Mouse (Mus musculus) limb, embryonic 14.5 days (tissue): ENCODE results near the gene Il3. TPM values are rescaled to one million over a fixed set of nuclear protein-coding genes. Genes with fewer than 3 reads are reported as not detected.

ENCODE experiments used
- ATAC-seq: fragments of 200-750 bp; cut with Nextera tagmentation; 2 replicates; pipeline ENCODE4 v1.8.0; 2017; ENCODE audit warnings: low read depth, moderate number of reproducible peaks, moderate TSS enrichment; ENCODE audit not compliant: low FRiP score
- DNase-seq: peaks from one replicate; pipeline ENCODE4 v3.0.0-alpha.2; 2015; ENCODE audit warnings: low spot score
- H3K27ac ChIP-seq: fragments of 300-500 bp; sonication (generic); replicated peaks from 2 replicates; pipeline ENCODE4 v1.5.1; 2014; ENCODE audit warnings: low read depth, mild to moderate bottlenecking, low read length, moderate library complexity, mixed read lengths
- H3K27me3 ChIP-seq: fragments of 300-500 bp; sonication (generic); 2 replicates; pipeline ENCODE4 v1.6.1; 2014; ENCODE audit warnings: low read length, mixed read lengths; ENCODE audit not compliant: control insufficient read depth, insufficient read depth
- H3K36me3 ChIP-seq: fragments of 300-500 bp; sonication (generic); 2 replicates; pipeline ENCODE4 v1.6.1; 2014; ENCODE audit warnings: mild to moderate bottlenecking, low read length, moderate library complexity, mixed read lengths; ENCODE audit not compliant: control insufficient read depth, insufficient read depth
- H3K4me1 ChIP-seq: fragments of 300-500 bp; sonication (generic); 2 replicates; pipeline ENCODE4 v1.6.1; 2014; ENCODE audit warnings: antibody characterized with exemption, low read length, mixed read lengths; ENCODE audit not compliant: control insufficient read depth, insufficient read depth
- H3K4me2 ChIP-seq: fragments of 300-500 bp; sonication (generic); replicated peaks from 2 replicates; pipeline ENCODE4 v1.6.1; 2014; ENCODE audit warnings: low read depth, mild to moderate bottlenecking, low read length, moderate library complexity; ENCODE audit not compliant: severe bottlenecking
- H3K4me3 ChIP-seq: fragments of 300-500 bp; sonication (generic); replicated peaks from 2 replicates; pipeline ENCODE4 v1.5.1; 2014; ENCODE audit warnings: low read length
- H3K9ac ChIP-seq: fragments of 300-500 bp; sonication (generic); 2 replicates; pipeline ENCODE4 v1.6.1; 2014; ENCODE audit warnings: mild to moderate bottlenecking, low read depth, low read length, moderate library complexity; ENCODE audit not compliant: severe bottlenecking
- H3K9me3 ChIP-seq: fragments of 300-500 bp; sonication (generic); 2 replicates; pipeline ENCODE4 v1.6.1; 2016; ENCODE audit warnings: low read length; ENCODE audit not compliant: control insufficient read depth
- POLR2A ChIP-seq: fragments of 200-500 bp; IDR thresholded peaks from 2 replicates; pipeline ENCODE4 v1.8.0; 2012; ENCODE audit warnings: inconsistent platforms, mild to moderate bottlenecking, moderate library complexity, borderline replicate concordance; ENCODE audit not compliant: insufficient read depth, insufficient read length; ENCODE audit errors: extremely low read depth
- WGBS: fragments of 180-500 bp; shearing (Covaris S2); extraction: QIAGEN DNeasy Blood & Tissue Kit; methylation state at CpG from one replicate; pipeline ENCODE4 v1.1.7; 2014; 5-methylcytosine and 5-hydroxymethylcytosine counted together
- polyA plus RNA-seq, 2 experiments: library from polyadenylated mRNA; depleted of rRNA in 1 of 2; stranded (reverse) in 1 of 2; unstranded in 1 of 2; fragments of >200 nt; fragmentation: Nextera tagmentation in 1 of 2; extraction: Ambion mirVana in 1 of 2; gene quantifications; 2 replicates each; pipeline versions ENCODE4 v1.2.1 to v1.2.3; 2012 to 2014

The Il3 gene
- polyA plus RNA-seq, 2 experiments, result not detected

DNA sequence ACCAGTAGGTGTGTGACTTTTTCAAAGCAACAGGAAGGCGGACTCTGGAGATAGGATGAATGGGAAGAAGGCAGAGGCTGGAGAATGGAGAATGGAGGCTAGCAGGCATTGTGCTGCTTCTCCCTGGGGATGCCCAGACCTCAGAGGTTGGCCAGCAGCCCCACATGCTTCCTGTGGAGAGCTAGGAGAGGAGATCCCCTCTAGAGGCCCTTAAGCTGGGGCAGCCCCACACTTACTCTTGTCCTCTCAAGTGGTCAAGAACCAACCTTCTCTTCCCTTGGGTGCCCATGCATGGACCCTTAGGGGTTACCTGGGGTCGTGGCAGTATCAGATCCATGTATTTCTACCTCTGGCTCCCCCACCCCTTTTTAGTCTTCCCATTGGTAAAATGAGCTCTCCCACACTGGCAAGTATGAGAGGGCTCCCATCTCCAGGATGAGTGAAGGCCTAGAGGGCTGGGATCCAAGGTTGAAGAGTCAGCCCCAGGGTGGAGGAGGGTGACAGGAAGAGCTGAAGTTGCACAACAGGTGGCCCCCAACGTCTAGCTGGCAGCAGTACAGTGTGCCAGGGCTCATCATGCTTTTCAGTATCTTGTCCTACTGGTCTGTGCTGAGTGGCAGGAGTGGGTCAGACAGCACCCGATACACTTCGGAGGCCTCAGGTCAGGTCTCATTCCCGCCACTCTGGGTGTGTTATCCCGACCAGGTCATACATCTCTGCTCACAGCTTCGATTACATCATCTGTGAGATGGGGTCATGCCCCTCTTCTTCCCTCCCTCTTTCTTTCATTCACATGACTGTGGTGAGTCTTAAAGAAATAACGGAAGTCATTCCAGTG lies 43.2 kb downstream of the Il3 start:
- TF ChIP-seq POLR2A, result no peak
- Histone ChIP-seq H3K36me3 (no peaks in the 10 kb centered on the region), H3K4me3 (no peak overlapping the region), H3K4me2 (no peak overlapping the region), H3K27me3 (no peaks in the 10 kb centered on the region), H3K9ac (no peak overlapping the region), H3K27ac (no peak overlapping the region), H3K9me3 (no peaks in the 10 kb centered on the region), H3K4me1 (no peaks in the 10 kb centered on the region)
- 86% methylated on average over 9 of the region's 9 CpGs for whole genome bisulfite sequencing
- ATAC-seq (no peak), DNase-seq (no peak)

DNA sequence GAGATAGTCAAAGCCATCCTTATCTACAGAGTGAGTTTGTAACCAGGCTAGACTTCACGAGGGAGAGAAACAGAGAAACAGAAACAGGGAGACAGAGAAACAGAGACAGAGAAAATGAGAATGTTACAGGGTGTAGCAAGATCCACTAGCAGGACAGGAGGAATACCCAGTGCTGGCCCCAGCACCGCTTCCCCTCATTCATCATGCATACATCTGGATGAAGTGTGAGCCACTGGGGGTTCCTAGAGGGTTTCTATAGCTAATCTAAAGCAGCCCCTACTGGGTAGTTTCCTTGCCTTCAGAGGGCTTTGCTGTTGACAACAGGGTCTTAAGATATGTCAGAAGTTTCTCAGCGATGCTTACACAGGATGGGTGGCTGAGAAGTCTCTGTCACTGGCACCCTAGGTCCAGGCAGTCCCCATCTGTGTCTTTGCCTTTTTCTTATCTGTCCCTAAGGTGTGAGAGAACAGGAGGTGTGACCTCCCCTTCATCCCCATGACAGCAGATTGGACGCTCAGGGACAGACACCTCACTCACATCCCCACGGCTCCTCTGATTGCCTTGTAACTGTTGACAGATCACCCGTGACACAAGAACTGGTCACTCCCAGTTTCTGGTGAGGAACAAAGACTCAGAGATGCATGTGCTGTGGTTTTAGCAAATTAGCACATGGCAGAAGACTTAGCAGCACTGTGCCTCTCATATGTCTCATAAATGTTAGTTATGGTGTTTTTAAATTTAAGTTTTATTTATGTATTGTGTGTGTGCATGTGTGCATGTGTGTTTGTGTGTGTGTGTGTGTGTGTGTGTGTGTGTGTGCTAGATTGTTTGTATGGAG lies 47.0 kb downstream of the Il3 start:
- Histone ChIP-seq H3K27me3 (no peaks in the 10 kb centered on the region), H3K36me3 (no peaks in the 10 kb centered on the region), H3K4me1 (no peaks in the 10 kb centered on the region), H3K9me3 (no peaks in the 10 kb centered on the region), H3K4me3 (no peak overlapping the region), H3K9ac (no peak overlapping the region), H3K27ac (no peak overlapping the region), H3K4me2 (no peak overlapping the region)
- TF ChIP-seq POLR2A, result no peak
- no peak for DNase-seq
- WGBS, result 34% methylated on average over 6 of the region's 6 CpGs
- no peak for ATAC-seq

DNA sequence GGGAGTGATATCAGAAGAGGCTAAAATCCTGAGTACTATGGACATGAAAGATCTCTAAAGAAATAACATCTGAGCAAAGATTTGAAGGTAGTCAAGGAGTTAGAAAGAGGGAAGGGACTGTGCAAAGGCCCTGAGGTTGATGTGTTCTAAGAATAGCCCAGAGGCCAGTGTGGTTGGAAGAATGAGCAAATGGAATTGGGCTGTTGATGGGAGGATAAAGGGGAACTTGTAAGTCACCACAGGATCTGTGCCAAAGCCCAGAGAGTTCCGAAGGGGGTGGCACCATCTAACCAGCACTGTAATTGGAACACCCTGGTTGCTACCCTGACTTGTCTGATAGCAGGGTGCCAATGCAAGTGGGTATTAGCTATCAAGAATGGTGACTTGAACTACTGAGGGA lies 47.9 kb downstream of the Il3 start:
- H3K4me1 ChIP-seq, result no peaks in the 10 kb centered on the region
- DNase-seq, result no peak
- no peaks in the 10 kb centered on the region for H3K36me3 ChIP-seq
- WGBS, result 86% methylated on average over 1 of the region's 1 CpGs
- no peak overlapping the region for H3K27ac ChIP-seq
- H3K9me3 ChIP-seq, result no peaks in the 10 kb centered on the region
- TF ChIP-seq POLR2A, result no peak
- H3K9ac ChIP-seq, result no peak overlapping the region
- ATAC-seq, result no peak
- H3K4me3 ChIP-seq, result no peak overlapping the region
- no peaks in the 10 kb centered on the region for H3K27me3 ChIP-seq
- no peak overlapping the region for H3K4me2 ChIP-seq

DNA sequence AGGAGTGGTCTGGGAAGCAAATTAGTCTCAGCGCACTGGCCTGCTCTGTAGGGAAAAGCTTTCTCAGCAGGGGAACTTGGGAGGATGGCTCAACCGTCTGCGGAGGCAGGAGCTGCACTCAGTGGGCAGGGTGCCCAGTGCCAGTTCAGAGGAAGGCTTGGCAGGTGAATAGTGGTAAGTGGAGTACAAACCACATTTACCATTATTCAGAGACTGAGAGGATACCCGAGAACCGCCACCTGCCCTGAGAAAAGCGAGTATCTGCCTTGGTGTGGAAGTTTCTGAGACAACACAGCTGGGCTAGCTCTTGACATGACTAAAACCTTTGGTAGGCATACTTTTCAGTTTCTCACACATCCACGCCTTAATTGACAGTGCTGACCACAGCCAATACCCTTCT lies 49.7 kb downstream of the Il3 start:
- TF ChIP-seq POLR2A, result no peak
- H3K9ac ChIP-seq, result no peak overlapping the region
- no peaks in the 10 kb centered on the region for H3K27me3 ChIP-seq
- H3K9me3 ChIP-seq, result no peaks in the 10 kb centered on the region
- no peaks in the 10 kb centered on the region for H3K4me1 ChIP-seq
- no peak overlapping the region for H3K27ac ChIP-seq
- H3K4me3 ChIP-seq, result no peak overlapping the region
- 69% methylated on average over 7 of the region's 7 CpGs for WGBS
- H3K4me2 ChIP-seq, result no peak overlapping the region
- DNase-seq, result no peak
- no peak for ATAC-seq
- no peaks in the 10 kb centered on the region for H3K36me3 ChIP-seq

DNA sequence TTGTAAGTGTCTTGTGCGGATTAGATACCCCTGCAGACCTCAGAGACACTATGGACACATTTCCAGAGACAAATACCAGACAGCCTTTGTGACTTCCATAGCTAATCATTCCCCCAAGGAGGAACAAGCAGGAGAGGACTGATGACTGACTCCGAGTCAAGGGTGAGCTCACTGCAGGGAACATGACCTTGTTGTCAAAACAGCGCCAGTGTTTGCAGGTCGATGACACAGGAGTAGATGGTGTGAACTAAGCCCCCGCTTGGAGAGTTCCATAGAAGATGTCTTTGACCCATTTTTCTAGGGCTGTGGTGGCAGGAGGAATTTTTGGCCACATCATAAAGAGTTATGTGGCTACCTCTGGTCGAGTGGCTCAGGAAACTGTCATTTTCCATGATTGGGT lies 51.0 kb downstream of the Il3 start:
- no peak overlapping the region for H3K4me3 ChIP-seq
- WGBS, result 85% methylated on average over 6 of the region's 6 CpGs
- DNase-seq, result no peak
- ATAC-seq, result no peak
- no peak for TF ChIP-seq POLR2A
- no peaks in the 10 kb centered on the region for H3K27me3 ChIP-seq
- H3K27ac ChIP-seq, result no peak overlapping the region
- no peaks in the 10 kb centered on the region for H3K36me3 ChIP-seq
- no peaks in the 10 kb centered on the region for H3K9me3 ChIP-seq
- no peak overlapping the region for H3K4me2 ChIP-seq
- no peak overlapping the region for H3K9ac ChIP-seq
- no peaks in the 10 kb centered on the region for H3K4me1 ChIP-seq

Other genes with a start within 250 kb of the Il3 start
- 2.7 and 3.2 TPM in 2 replicates for gene Slc22a4, start 239.2 kb downstream of the Il3 start, polyA plus RNA-seq (2012; rRNA removed)
- gene Slc22a4, start 239.2 kb downstream of the Il3 start, polyA plus RNA-seq (2014; fragmentation: Nextera tagmentation; extraction: Ambion mirVana), result 3.4 and 5.2 TPM in 2 replicates
- 115 and 157 TPM in 2 replicates for gene Pdlim4, start 198.3 kb downstream of the Il3 start, polyA plus RNA-seq (2012; rRNA removed)
- 129 and 141 TPM in 2 replicates for gene Pdlim4, start 198.3 kb downstream of the Il3 start, polyA plus RNA-seq (2014; fragmentation: Nextera tagmentation; extraction: Ambion mirVana)
- gene P4ha2, start 167.2 kb downstream of the Il3 start, polyA plus RNA-seq (2012; rRNA removed), result 106 TPM in 2 replicates
- gene P4ha2, start 167.2 kb downstream of the Il3 start, polyA plus RNA-seq (2014; fragmentation: Nextera tagmentation; extraction: Ambion mirVana), result 83.3 and 94.1 TPM in 2 replicates
- not detected in 2 replicates for gene Csf2, start 17.6 kb downstream of the Il3 start, polyA plus RNA-seq (2012; rRNA removed)
- not detected in 2 replicates for gene Csf2, start 17.6 kb downstream of the Il3 start, polyA plus RNA-seq (2014; fragmentation: Nextera tagmentation; extraction: Ambion mirVana)
- 0.91 and 1.2 TPM in 2 replicates for gene Acsl6, start 36.5 kb upstream of the Il3 start, polyA plus RNA-seq (2012; rRNA removed)
- 0.47 and 0.72 TPM in 2 replicates for gene Acsl6, start 36.5 kb upstream of the Il3 start, polyA plus RNA-seq (2014; fragmentation: Nextera tagmentation; extraction: Ambion mirVana)
- gene Meikin, start 103.4 kb upstream of the Il3 start, polyA plus RNA-seq (2012; rRNA removed), result not detected in 2 replicates
- not detected in 2 replicates for gene Meikin, start 103.4 kb upstream of the Il3 start, polyA plus RNA-seq (2014; fragmentation: Nextera tagmentation; extraction: Ambion mirVana)
- gene Fnip1, start 170.9 kb upstream of the Il3 start, polyA plus RNA-seq (2012; rRNA removed), result 9.0 and 9.7 TPM in 2 replicates
- 13.4 and 13.9 TPM in 2 replicates for gene Fnip1, start 170.9 kb upstream of the Il3 start, polyA plus RNA-seq (2014; fragmentation: Nextera tagmentation; extraction: Ambion mirVana)